Mouse (Mus musculus) T-helper 17 cell (primary cell): ENCODE data around the gene Rnf216.
"Not testable (repeated sequence)": the region's sequence is repeated elsewhere in the genome, so short reads cannot be mapped to it uniquely, and the experiment has no call there.

Source experiments
- in situ Hi-C, 2 experiments: fragments of 300-600 bp; cut with MboI, MseI; formaldehyde crosslinking; loops; 1 replicate in 1 of 2; 2 replicates in 1 of 2; pipeline ENCODE4 v1.15.1; 2025; ENCODE audit warnings: high pct_unique_total_duplicates in 2 of 2

Rnf216 gene

DNA sequence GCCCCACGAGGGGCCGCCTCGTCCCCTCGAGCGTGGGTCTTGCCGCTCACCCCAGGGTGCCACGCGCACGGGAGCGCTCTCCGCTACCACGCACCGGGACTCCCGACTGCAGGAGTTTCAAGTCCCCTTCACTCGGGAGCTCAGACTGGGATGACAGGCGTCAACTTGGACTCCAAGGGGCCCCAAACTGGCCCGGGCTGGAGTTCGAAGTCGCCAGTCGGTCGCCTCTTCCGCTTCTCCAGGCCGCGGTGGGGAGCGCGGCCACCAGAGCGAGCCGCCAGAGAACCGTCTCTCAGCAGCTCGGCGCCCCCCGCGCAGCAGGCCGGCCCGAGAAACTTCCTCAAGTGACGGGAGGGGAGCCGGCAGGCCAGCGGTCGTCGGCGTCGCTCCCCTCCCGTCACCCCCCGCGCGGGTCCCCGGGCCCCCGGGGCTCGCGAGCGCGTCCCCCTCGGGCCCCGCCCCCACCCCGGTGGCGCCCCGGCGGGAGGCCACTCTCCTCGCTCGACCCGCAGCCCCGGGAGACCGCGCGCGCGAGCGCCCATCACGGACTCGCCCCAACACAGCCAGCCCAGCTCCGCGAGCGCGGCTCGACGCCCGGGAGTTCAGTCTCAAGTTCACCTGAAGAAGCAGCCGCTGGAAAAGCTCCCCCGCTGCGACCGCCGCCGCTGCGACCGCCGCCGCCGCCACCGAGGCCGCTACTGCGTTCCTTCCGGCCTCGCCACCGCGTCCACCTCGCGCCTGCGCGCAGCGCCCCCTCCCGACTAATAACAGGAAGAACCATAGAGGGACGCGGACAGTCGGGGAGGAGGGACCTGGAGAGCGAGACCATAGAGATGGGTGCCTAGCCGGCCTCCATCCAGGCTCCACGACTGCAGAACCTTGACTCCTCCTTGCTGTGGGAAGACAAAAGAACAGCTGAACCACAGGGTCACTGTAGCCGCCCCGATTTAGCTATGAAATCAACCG is at the start of gene Rnf216:
Gene Rnf216 (minus strand): TSS at position 714 of the 966 bp plus-strand sequence.
- in situ Hi-C loops: no loop called here

DNA sequence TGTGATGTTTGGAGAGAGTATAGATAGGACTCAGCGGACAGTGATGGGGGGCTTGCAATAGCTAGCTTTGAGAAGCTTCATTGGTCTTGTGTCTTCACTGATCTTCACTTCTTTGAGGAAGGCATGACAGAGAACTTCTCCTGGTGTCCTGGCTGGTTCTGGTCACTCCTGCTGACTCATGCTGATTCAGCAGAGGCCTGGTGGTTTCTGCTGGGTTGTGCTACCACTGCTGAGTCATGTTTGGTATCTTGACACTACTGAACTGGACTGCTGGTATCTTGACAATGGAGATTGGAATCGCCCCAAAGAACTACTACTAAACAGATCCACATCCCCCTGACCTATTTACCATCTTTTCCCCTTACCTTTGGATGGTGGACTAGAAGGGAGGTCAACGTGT is 42.7 kb upstream of the Rnf216 start:
- in situ Hi-C loops: no loop called here

DNA sequence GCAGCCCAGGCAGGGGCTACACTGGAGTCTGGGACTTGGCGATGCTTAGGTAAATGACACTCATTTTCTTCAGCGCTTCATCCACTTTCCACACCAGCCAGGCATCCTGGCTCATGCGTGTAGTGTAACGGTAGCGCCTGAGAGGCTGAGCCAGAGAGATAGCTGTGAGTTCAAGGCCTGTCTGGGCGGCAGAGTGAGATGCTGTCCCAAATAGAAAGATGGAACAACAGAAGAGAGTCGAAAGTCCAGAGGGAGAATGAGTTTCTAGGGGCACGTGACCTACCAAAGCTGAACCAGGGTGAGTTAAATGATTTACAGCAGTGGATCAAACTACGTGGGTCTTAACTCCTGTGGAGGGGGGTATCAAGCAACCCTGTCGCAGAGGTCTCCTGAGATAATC is 41.0 kb upstream of the Rnf216 start:
- in situ Hi-C loops: no loop called here

DNA sequence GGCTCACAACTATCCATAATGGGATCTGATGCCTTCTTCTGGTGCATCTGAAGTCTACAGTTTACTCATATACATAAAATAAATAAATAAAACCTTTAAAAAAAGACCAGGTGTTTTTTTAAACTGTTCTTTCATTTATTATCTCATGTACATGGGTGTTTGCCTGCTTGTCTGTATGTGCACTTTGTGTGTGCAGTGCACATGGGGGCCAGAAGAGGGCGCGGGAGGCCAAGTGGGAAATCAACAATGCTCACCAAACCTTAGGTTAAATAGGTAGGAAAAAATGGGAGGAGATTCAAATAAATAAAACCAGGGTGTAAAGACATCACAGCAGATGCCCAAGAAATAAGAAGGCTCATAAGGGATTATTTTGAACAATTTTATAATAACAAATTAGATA is 37.2 kb upstream of the Rnf216 start:
- in situ Hi-C loops: no loop called here

DNA sequence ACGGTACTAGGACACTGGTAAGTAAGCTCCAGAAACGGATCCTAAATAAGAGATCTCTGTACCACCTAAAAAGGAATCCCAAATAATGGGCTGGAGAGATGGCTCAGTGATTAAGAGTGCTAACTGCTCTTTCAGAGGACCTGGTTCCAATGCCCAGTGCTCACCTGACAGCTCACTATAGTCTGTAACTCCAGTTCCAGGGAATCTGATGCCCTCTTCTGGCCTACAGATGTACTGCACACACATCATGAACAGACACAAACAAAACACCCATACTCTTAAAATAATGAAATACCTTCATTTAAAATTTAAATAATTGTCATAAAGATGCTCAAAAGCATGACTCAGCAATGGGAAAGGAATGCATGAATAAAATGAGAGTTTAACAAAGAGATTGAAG is 36.7 kb upstream of the Rnf216 start:
- in situ Hi-C loops: loop anchor here in 1 of 2 experiments (10.0 kb wide), 1 partner anchor 1805 kb away; no protein-coding TSS in a partner anchor

DNA sequence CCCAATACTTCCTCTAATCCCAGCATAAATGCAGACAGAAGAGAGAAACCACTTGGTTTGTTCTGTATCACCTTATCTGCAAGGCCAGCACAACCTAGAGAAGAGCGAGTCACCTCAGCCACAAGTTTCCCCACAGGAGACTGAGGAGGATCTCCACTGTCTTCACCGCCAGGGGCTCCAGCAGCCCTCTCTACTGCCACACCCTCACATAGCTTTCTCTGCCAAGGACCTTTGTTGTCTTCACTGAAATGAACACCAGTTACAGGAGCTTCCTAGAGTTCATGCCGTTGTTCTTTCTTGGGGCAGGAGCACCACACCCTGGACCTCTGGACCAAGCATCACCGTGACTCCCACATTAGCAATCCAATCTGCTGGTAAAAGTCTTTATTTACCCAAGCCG is 35.9 kb upstream of the Rnf216 start:
- in situ Hi-C loops: loop anchor here in 1 of 2 experiments (10.0 kb wide), 1 partner anchor 1804 kb away; no protein-coding TSS in a partner anchor

DNA sequence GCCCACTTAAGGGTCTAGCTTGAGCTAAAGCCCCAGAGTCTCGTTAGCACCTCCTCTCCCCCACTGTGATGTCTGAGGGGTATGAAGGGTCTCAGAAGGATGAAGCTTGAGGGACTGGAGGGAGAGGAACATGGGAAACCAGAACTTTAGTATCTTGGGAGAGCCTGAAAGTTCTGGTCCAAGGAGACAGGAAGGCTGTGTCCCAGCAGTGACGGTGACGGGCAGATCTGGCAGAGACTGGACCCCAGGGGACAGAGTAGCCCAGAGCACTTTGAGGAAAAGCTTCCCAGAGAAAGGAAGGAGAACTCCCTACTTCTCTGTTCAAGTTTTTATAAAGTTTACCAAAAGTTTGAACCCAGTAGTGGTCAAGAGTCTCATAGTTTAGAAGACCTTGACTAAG is 34.7 kb upstream of the Rnf216 start, which contains the start of gene Olfr718-ps1:
Gene Olfr718-ps1 (minus strand): TSS at position 101 of the 400 bp plus-strand sequence.
- in situ Hi-C loops: loop anchor here in 1 of 2 experiments (10.0 kb wide), 1 partner anchor 1803 kb away; no protein-coding TSS in a partner anchor

DNA sequence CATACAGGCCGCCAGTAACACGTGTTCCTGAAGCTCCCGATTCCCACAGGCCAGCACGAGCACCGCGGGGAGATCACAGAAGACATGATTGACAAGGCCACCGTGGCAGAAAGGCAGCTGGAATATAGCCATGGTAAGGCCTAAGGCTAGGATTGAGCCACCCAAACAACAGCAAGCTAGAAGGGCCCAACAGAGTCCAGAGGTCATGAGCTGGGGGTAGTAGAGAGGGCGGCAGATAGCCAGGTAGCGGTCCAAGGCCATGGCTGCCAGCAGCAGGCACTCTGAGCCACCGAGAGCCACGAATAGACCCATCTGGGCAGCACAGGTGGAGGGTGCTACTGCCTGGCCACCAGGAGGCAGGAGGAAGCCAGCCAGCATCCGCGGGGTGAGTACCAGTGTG is 24.8 kb upstream of the Rnf216 start:
- in situ Hi-C loops: no loop called here

DNA sequence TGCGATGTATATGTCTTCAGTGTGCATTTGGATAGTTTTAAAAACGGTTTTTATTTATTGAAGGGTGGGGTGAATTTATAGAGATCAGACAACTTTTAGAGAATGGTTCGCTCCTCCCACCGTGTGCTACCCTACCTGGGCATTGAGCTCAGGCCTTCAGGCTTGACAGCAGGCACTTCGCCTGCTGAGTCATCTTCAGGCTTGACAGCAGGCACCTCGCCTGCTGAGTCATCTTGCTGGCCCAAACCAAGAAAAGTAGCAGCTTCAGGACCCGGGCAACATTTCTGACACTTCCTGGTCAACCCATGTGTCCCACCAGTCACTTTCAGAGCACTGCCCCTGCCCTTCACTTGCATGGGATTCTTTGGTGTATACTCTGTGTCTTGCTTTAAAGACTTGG is 22.2 kb upstream of the Rnf216 start:
- in situ Hi-C loops: no loop called here

DNA sequence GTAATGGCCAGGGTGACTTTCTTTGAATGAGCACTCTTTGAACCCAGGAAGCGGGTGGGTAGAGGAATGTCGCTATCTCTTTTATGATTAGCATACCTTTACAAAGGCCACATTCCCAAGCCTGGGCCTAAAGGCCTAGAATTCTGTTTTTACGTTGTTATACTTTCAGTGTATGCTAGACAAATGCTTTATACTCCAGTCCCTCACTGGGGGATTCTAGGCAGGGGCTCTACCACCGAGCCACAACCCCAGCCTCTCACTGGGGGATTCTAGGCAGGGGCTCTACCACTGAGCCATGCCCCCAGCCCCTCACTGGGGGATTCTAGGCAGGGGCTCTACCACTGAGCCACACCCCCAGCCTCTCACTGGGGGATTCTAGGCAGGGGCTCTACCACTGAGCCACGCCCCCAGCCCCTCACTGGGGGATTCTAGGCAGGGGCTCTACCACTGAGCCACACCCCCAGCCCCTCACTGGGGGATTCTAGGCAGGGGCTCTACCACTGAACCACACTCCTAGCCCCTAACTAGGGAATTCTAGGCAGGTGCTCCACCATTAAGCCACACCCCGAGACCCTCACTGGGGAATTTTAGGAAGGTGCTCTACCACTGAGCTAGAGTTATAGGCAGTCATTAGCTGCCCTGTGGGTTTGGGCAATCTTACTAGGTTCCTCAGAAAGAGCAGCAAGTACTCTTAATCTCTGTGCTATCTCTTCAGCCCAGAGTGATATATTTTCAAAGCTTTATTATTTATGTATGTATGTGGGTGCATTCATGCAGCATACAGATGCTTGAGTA is 21.6 kb upstream of the Rnf216 start:
- in situ Hi-C loops: not testable (repeated sequence)

DNA sequence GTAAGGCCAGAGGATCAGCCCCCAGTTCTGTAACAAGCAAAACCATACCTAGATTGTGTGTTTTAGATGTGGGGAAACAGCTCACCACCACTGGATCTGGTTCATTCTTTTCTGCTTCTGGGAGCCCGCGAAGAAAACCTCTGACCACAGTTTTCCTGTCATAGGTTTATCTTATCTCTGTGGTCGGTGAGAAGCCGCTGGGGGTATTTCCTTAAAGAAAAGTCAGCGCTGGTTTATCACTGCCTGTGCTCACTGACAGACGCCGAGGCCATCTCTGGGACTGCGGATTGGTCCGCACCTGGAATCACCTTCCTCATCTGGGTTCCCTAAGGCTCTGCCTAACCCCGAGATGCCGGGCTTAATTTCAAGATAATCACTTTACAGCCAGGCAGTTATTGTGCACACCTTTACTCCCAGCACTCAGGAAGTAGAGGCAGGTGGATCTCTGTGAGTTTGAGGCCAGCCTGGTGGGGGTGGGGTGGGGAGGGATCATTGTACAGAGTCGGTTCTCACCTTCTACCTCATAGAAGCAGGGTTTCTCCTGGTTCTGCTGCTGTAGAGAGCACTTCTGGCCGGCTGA is 20.2 kb upstream of the Rnf216 start:
- in situ Hi-C loops: no loop called here

DNA sequence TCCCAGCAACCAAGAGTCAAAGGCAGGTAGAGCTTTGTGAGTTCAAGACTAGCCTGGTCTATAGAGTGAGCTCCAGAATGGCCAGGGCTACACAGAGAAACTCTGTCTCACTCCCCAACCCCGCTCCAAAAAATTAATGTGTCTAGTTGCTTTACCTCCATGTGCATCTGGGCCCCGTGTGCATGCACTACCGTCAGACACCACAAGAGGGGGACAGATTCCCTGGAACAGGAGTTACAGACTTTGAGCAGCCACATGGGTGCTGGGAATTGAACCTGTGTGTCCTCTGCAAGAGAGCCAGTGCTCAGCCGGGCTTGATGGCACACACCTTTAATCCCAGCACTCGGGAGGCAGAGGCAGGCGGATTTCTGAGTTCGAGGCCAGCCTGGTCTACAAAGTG is 17.5 kb upstream of the Rnf216 start:
- in situ Hi-C loops: no loop called here

DNA sequence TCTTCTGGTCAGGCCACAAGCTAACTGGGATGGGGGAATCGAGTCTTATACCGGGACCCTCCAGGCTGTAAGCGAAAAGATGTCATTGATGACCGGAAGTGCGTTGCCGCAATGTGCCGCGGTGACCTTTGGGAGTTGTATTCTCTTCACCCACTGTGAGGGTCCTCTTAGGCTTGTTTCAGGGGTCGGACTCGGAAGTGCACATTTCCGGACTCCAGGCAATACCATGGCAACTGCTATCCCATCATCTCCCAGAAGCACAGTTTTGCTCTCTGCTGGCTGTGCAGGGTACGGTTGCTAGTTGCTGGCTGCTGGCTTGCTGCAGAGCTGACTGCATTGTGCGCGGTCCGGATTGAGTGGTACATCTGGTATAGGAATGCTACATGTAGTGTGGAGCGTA is 16.3 kb upstream of the Rnf216 start:
- in situ Hi-C loops: no loop called here

DNA sequence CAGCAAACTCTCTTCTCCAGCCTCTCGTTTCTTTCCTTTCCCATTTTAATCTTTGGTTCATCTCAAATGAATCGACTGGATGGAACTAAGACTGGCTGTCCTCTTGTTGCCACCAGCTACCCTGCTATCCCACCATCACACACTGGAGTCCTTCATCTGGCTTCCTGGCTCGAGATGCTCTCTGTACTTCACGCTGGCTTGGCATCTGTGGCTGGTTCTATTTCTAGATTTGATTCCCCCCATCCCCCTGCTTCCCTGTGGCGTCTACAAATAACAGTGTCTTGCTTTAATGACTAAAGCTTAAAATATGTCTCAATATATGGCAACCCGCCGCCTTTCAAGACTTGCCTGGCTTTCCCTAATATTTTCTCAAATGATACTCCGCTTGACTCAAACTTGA is 15.0 kb upstream of the Rnf216 start:
- in situ Hi-C loops: no loop called here

DNA sequence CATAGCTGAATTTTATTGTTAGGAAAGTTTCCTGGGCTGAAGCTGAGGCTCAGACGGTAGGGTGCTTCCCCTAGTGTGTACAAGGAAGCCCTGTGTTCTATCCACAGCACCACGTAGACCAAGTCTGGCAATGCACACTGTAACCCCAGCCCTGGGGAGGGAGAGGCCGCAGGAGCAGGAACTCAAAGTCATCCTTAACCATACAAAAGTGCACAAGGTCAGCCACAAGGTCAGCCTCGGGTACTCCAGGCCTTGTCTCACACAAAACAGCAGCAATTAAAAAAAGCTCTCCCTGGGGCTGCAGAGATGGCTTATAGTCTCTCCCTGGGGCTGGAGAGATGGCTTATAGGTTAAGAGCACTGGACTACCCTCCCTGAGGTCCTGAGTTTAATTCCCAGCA is 14.1 kb upstream of the Rnf216 start:
- in situ Hi-C loops: no loop called here

DNA sequence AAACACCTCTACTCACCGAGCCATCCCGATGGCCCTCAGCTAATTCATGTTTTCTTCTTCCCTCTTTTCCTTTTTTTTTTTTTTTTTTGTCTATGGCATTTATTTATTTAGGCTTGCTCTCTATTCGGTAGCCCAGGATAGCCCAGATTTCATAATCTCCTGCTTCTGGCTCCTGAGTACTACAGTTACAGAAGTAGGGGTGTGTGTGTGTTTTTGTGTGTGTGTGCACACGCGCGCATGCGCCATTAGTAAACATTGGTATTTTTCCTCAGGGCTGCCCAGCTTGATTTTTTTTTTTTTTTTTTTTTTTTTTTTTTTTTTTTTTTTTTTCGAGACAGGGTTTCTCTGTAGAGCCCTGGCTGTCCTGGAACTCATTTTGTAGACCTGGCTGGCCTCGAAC is 13.3 kb upstream of the Rnf216 start:
- in situ Hi-C loops: no loop called here

DNA sequence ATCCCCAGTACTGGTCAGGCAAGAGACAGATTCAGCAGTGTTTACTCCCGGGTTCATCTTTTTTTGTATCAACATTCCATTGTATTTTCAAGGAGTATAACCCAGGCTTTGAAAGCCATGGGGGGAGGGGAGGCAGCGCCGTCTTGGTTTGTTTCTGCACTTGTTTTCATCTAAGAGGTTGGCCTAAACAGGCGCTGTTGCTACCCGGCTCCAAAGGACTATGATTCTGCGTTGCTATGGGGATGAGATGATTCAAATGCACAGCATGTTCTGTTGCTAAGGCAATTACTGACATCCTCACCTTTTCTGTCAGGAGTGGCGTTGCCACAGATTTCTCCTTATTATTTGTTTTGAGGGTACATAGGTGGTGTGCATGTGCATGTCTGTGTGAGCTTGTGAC is 12.8 kb upstream of the Rnf216 start:
- in situ Hi-C loops: no loop called here

DNA sequence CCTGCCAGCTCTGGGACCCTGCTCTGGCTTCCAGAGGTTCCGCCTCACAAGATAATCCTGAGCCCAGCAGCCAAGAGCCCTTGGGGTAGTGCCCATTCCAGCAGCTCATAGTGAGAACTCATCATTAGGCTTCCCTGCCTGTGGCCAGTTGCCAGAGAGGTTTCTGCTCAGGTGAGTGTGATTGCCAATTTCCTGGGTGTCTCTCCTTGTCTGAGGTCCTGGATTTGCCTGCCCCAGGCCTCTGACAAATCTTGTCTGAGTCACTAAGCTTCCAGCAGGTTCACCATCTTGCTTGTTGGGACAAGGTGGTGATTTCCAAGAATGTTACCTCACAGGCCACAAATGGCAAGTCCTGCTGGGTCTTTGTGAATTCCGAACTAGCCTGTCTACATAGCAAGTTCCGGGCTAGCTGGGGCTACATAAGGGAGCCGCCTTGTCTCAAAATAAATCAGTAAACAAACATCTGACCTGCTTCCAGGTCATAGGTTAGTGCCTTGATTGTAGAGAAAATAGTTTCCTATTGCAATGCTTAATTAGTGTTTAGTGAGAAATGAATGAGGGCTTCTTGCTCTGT is 12.1 kb upstream of the Rnf216 start:
- in situ Hi-C loops: no loop called here

DNA sequence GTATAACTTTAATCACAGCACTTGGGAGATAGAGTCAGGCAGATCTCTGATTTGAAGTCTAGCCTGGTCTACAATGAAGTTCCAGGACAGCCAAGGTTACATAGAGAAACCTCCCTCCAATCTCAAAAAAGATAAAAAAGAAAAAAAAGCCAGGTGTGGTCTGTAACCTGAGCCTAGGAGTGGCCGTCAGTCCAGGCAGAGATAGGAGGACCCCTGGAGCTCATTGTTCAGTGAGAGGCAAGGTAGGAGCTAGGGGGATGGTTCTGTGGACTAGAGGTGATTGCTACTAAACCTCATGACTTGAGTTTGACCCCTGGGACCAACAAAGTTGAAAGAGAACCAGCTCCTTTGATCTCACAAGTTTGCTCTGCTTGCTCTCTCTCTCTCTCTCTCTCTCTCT is 9.9 kb upstream of the Rnf216 start:
- in situ Hi-C loops: no loop called here

DNA sequence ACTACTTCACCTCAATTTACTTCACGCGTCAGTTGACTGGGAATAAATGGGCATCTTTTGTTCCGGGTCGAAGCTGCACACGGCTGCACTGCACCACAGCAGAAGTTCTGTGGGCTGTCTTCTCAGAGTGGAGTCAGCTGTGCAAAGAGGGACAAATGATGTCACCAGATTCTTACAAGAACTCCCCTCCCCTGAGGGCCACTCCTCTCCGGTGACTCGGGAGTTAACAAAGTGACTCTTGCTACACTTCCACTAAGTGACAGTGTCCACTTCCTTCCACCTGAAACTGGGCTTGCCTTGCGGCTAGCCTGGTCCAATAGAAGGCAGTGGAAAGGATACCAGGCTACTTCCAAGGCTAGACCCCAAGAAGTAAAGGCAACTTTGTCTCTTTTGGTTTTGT is 9.3 kb upstream of the Rnf216 start:
- in situ Hi-C loops: no loop called here

DNA sequence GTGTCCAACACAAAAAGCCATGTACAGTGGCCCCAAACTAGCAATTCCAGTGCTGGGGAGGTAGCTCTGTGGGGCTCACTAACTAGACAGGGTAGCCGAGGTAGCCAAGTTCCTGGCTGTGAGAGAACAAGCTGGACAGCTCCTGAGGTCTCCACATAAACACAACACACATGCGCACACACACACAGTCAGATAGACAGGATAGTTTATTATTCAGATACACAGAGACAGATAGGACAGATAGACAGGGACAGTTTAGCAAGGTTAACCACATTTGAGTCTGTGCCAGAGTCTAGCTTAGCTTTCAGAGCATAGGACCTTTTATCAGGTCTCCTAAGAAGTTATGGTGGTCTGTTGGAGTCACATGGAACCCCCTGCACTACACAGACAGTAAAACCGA is 6.0 kb downstream of the Rnf216 start:
- in situ Hi-C loops: no loop called here

DNA sequence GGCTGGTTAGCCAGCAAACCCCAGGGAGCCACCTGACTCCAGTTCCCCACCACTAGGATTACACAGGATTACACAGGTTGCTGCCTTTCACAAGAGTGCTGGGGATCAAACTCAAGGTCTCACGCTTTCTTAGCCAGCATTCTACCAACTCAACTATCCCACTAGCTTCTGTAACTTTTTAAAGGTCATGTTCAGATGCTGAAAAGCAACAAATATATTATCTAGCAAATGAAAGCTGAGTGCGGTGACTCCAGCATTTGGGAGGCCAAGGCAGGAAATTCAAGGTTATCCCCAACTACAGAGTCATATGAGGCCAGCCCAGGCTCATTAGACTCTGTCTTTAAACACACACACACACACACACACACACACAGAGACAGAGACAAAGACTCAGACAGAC is 9.6 kb downstream of the Rnf216 start:
- in situ Hi-C loops: no loop called here
